Mouse (Mus musculus): ENCODE results near the gene Slc12a8. TPM values are rescaled to one million over a fixed set of nuclear protein-coding genes. Genes with fewer than 3 reads are reported as not detected.

Gene Slc12a8
- polyA plus RNA-seq, 1 experiment from 2014 or later, result 0.50 TPM

DNA sequence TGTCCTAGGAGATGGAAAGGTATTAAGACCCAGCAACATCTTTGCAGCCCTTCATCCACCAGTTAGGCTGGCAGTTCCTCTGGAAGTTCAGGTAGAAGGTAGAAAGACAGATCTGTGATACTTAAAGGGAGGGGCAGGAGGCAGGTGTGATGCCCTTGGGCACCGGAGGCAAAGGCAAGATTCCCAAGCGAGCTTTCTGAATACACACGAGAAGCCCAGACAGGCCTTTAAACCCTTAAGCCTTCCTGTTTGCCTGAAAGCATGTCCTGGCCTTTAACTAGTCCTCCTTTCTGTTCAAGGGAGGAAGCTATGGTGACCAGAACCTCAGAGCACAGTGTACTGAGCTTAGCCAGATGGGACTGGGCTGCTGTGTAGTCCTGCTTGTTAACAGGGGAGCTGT is 165.5 kb downstream of the Slc12a8 start:
- WGBS, result 51% methylated on average over 3 of the region's 3 CpGs
- Histone ChIP-seq H3K27ac (no peak overlapping the region), H3K4me3 (replicated peaks) (no peak overlapping the region), H3K4me1 (replicated peaks) (peaks cover 45% of the 10 kb centered on the region), H3K9ac (replicated peaks) (no peak overlapping the region), H3K27me3 (no peaks in the 10 kb centered on the region), H3K4me2 (replicated peaks) (no peak overlapping the region), H3K9me3 (no peaks in the 10 kb centered on the region), H3K36me3 (no peaks in the 10 kb centered on the region)
- no peak for ATAC-seq

DNA sequence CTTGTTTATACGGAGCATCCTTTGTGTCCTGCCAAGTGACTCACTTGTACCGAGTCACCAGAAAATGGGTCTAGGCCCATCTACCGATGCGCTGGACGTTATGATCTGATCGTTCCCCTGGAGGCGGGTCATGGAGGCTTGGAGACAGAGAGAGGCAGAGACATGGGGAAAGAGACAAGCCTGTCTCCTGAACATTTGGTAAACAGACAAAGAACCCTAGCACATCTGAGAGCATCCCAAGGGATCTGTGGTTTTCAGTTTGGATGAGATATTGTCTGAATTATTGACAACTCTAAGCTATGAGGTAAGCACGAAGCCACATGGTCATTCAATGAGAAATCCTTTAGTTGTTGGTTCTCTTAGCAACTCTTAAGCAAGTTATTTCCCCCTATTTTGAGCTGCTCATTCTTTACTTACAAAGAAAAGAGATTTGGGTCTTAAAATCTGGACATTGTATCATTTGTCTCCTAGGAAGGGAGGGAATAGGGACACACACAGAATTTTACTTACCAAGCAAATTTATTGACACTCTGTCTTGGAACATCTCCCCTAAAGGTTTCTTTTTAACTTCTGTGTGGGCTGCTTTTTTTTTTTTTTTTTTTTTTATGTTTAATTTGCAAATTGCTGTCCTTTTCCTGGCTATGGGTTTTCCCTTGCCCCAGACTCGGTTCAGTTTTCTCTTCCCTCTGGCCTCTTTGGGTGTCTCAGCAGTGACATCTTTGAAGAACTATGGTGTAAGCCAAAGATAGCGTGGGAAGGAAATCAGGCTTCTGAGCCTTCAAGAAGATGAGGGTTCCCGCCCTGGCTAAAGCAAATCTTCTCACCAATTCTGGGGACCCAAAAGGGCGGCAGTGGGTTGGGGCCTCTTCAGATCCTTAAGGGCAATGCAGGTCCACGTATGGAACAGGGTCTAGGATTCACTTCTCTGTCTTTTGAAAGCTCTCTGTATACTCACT is 166.4 kb downstream of the Slc12a8 start:
- Histone ChIP-seq H3K9me3 (no peaks in the 10 kb centered on the region), H3K36me3 (no peaks in the 10 kb centered on the region), H3K27me3 (no peaks in the 10 kb centered on the region), H3K9ac (replicated peaks) (peak overlapping the region; percentile 92), H3K4me3 (replicated peaks) (peak overlapping the region; percentile 84), H3K27ac (peak overlapping the region; percentile 81; the same call in 1 of the 2 replicates), H3K4me2 (replicated peaks) (peak overlapping the region; percentile 93), H3K4me1 (replicated peaks) (peaks cover 53% of the 10 kb centered on the region)
- ATAC-seq, result peak; percentile 37
- WGBS, result 61% methylated on average over 13 of the region's 13 CpGs

DNA sequence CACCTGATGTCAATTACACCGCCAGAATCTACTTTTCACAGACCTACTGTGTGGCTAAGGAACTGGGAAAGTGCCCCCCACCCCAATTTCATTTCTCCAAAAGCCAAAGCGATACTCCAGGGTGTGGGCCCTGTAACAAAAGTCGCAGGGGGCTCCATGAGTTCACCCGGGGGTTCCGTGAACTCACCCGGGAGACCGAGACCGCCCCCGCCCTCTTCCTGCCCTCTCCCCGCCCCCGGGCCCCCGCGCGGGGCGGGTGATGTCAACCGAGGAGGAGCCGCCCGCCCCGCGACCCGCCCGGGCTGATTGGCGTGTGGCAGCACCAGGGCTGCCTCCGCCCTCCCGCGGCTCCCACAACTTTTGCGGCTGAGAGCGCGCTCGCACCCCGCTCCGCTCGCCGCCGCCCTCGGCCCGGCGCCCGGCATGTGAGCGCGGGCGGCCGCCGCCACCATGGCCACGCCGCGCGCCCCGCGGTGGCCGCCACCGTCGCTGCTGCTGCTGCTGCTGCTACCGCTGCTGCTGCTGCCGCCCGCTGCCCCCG is 167.1 kb downstream of the Slc12a8 start, which contains the start of gene Heg1:
Gene Heg1, plus strand, starts transcription at position 209 of the 541 bp plus-strand sequence.
- H3K9me3 ChIP-seq, result no peaks in the 10 kb centered on the region
- peak within 1 kb of the TSS; percentile 81 for H3K27ac ChIP-seq
- H3K4me2 ChIP-seq (replicated peaks), result peak within 1 kb of the TSS; percentile 93
- under 1% methylated on average over 34 of the region's 57 CpGs for WGBS
- H3K27me3 ChIP-seq, result no peaks in the 10 kb centered on the region
- no peaks in the 10 kb centered on the region for H3K36me3 ChIP-seq
- H3K4me3 ChIP-seq (replicated peaks), result peak within 1 kb of the TSS; percentile 84
- H3K4me1 ChIP-seq (replicated peaks), result peaks cover 56% of the 10 kb centered on the region
- peak within 1 kb of the TSS; percentile 92 for H3K9ac ChIP-seq (replicated peaks)
- peak; percentile 83 for ATAC-seq

DNA sequence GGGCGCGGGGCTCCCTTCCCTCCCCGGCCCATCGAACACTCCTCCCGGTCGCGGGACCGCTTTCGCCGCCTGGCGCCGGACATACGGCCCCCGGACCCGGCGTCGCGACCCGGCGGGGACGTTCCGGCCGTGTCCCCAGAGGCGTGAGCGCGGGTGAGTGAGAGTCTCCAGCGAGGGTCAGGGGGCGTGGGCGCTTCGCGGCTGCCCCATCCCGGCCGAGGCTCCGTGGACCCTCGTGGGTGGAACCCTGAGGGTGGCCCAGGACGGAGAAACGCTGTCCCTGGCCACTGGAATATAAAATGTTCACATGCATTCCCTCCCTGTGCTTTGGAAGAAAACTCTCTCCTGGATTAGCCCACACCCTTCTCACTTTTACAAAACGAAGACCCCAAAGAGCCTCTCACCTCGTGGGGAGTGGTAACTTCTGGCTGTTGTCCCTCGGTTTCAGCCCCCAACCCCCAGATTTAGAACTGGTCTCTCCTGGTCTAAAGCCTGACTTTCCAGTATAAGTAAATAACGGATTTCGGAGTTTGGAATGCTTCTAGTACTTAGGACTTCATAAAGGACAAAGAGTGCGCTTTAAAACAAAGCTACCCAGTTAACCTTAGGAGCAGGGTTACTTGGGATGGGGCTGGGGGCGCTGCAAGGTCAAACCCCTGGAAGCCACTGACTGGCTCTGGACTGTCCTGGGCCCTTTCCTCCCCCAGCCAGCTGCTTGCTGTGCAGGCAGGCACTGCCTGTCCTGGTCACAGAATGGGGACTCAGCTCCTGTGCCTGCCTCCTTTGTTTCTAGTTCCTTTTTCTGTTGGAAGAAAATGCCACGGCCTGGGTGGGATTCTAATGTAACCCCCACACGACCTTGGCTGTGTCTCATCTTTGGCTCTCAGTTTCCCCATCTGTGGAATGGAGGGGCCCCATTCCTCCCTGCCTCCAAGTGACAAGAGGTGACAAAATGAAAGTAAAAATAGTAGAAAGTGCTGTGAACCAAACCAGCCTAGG is 167.9 kb downstream of the Slc12a8 start:
- Histone ChIP-seq H3K36me3 (no peaks in the 10 kb centered on the region), H3K27me3 (no peaks in the 10 kb centered on the region), H3K4me2 (replicated peaks) (peak overlapping the region; percentile 93), H3K9me3 (no peaks in the 10 kb centered on the region), H3K4me1 (replicated peaks) (peaks cover 64% of the 10 kb centered on the region), H3K9ac (replicated peaks) (peak overlapping the region; percentile 92), H3K4me3 (replicated peaks) (peak overlapping the region; percentile 84), H3K27ac (peak overlapping the region; percentile 81)
- under 1% methylated on average over 46 of the region's 46 CpGs for WGBS
- ATAC-seq, result peak; percentile 61

DNA sequence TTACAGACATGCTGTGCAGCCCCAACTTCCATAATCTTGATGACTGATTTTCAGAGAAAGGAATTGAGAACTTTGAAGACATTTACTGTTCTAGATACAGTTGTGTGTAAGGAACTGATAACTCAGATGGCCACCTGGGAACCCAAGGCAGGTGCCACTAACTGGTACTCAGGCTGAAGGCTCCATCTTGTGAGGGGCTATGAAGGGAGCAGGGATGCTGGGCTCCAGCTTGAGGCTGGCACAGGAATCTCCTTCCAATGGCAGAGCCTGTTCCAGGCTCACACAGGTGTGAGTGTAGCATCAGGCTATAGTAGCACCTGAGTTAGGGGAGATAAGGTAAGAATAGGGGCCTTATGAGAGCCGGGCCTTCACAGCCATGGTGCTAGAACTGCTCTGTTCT is 168.9 kb downstream of the Slc12a8 start:
- H3K9me3 ChIP-seq, result no peaks in the 10 kb centered on the region

DNA sequence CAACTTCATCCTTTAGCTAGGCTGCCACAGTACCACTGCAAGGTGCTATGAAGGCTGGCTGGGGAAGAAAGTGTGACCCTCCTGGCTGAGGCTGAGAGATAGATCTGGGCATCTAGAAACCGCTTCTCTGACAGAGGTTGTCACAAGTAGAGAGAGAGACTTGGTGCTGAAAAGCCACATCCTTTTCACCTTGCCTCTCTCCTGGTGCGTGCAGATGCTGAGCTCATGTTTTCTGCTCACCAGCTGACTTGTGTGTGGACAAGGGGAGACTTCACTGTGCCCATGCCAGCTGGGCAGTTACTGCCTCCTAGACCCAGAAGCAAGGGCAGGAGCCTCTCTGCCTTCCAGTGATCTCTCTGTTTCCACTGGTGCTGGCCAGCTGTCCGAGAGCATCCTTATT is 170.6 kb downstream of the Slc12a8 start:
- H3K27ac ChIP-seq, result peak overlapping the region; percentile 42; the same call in 1 of the 2 replicates
- peaks cover 77% of the 10 kb centered on the region for H3K4me1 ChIP-seq (replicated peaks)
- peak overlapping the region; percentile 92 for H3K9ac ChIP-seq (replicated peaks)
- peak overlapping the region; percentile 84 for H3K4me3 ChIP-seq (replicated peaks)
- H3K27me3 ChIP-seq, result no peaks in the 10 kb centered on the region
- H3K36me3 ChIP-seq, result no peaks in the 10 kb centered on the region
- 72% methylated on average over 3 of the region's 3 CpGs for WGBS
- ATAC-seq, result no peak
- H3K9me3 ChIP-seq, result no peaks in the 10 kb centered on the region
- peak overlapping the region; percentile 93 for H3K4me2 ChIP-seq (replicated peaks)

More for the DNA sequence above, 168.9 kb downstream of the Slc12a8 start:
- Histone ChIP-seq H3K36me3 (no peaks in the 10 kb centered on the region), H3K4me3 (replicated peaks) (peak overlapping the region; percentile 84), H3K9ac (replicated peaks) (peak overlapping the region; percentile 92), H3K4me2 (replicated peaks) (peak overlapping the region; percentile 93), H3K27me3 (no peaks in the 10 kb centered on the region), H3K4me1 (replicated peaks) (peaks cover 65% of the 10 kb centered on the region), H3K27ac (no peak overlapping the region)
- no peak for ATAC-seq
- 73% methylated on average over 1 of the region's 1 CpGs for WGBS

DNA sequence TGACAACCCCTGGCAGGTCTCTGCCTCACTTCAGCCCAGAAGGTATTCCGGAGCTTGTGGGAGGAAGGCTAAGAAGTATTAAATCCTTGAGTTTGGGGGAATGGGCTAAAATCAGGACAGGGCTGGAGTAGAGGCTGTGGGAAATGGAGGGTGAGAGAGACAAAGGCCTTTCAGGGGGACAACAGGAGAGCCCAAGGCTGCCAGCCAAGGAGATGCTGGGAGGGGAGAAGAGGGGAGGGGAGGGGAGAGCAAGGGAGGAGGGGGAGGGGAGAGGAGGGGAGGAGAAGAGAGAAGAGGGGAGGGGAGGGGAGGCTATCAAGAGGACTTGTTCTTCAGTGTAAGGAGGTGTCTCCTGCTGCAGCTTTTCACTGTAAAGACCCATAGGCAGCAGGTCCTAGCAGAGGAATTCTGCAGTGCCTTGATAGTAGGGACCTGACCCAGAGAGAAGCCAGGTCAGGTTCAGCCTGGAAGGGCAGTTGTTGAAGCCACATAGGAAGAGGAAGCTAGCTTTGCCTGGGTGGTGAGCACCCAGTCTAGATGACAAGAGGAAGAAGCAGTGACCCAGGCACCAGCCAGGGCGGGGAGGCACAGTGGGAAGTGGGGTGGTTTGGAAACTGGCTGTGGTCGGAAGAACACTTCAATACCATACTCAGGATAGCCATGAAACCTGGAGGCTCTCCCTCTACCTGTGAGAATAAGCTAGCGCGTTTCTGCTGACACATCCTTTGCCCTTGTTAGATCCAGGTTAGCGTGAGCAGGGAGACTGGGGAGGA is 174.0 kb downstream of the Slc12a8 start:
- Histone ChIP-seq H3K9ac (replicated peaks) (0 out of 2 replicates have a peak overlapping the region, but pooled peaks have one; percentile 32), H3K4me2 (replicated peaks) (no peak overlapping the region), H3K36me3 (no peaks in the 10 kb centered on the region), H3K4me3 (replicated peaks) (no peak overlapping the region), H3K27ac (peak overlapping the region; percentile 61), H3K4me1 (replicated peaks) (peaks cover 78% of the 10 kb centered on the region), H3K27me3 (no peaks in the 10 kb centered on the region), H3K9me3 (no peaks in the 10 kb centered on the region)
- WGBS, result 86% methylated on average over 6 of the region's 6 CpGs
- no peak for ATAC-seq

DNA sequence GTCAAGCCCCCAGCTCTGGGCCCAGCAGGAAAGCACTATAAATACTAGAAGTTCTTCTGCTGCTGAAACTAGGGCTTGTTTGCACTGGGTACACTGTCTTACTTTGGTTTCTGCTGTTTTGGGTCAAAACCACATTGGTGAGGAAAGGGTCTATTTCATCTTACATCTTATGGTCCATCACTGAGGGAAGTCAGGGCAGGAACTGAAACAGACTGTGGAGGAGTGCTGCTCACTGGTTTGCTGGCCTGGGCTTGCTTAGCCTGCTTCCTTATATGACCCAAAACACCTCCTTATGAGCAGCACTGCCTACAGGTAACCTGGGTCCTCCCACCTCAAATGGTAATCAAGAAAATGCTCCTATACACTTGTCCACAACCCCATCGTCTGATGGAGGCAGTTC is 176.4 kb downstream of the Slc12a8 start:
- no peak overlapping the region for H3K27ac ChIP-seq
- H3K9me3 ChIP-seq, result no peaks in the 10 kb centered on the region
- H3K9ac ChIP-seq (replicated peaks), result no peak overlapping the region
- no peaks in the 10 kb centered on the region for H3K36me3 ChIP-seq
- peaks cover 77% of the 10 kb centered on the region for H3K4me1 ChIP-seq (replicated peaks)
- ATAC-seq, result no peak
- H3K4me3 ChIP-seq (replicated peaks), result no peak overlapping the region
- no peaks in the 10 kb centered on the region for H3K27me3 ChIP-seq
- 73% methylated on average over 1 of the region's 1 CpGs for whole genome bisulfite sequencing
- no peak overlapping the region for H3K4me2 ChIP-seq (replicated peaks)

DNA sequence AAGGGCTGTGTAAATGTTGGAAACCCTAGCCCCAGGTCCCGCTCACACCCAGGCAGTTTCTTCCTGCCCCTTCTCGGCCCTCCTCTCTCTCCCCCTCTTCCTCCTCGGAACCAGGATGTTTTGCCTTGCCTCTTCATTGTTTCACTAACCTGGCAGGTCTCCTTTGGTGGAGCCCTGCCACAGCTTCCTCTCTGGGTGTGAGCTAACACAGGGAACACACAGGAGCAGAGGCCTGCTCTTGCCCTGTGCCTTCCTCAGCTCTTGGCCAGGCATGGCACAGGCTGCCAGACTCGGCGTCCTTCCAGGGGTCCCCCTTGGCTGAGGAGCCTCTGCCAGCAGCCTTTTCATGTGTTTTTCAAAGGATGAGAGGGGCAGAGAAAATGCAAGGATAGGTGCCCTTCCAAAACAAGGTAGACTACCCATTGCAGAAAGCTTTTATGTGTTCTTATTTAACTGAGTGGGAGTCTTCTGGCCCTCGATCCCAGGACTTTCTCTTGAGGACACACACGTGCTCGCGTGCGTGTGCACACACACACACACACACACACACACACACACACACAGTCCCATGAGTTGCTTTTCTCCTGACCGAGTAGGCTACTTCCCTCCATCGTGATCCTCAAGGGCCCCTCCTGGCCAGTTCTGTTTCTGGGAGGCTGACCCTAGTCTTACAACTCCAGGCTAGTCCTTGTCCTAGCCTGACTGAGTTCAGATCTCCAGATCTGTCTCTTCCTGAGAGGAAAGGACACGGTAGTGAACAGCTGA is 179.9 kb downstream of the Slc12a8 start:
- no peaks in the 10 kb centered on the region for H3K27me3 ChIP-seq
- H3K9ac ChIP-seq (replicated peaks), result peak overlapping the region; percentile 29; the same call in 1 of the 2 replicates
- H3K4me2 ChIP-seq (replicated peaks), result no peak overlapping the region
- no peaks in the 10 kb centered on the region for H3K9me3 ChIP-seq
- no peak overlapping the region for H3K4me3 ChIP-seq (replicated peaks)
- peaks cover 67% of the 10 kb centered on the region for H3K4me1 ChIP-seq (replicated peaks)
- H3K36me3 ChIP-seq, result no peaks in the 10 kb centered on the region
- peak overlapping the region; percentile 68 for H3K27ac ChIP-seq
- 72% methylated on average over 13 of the region's 13 CpGs for WGBS
- ATAC-seq, result no peak

DNA sequence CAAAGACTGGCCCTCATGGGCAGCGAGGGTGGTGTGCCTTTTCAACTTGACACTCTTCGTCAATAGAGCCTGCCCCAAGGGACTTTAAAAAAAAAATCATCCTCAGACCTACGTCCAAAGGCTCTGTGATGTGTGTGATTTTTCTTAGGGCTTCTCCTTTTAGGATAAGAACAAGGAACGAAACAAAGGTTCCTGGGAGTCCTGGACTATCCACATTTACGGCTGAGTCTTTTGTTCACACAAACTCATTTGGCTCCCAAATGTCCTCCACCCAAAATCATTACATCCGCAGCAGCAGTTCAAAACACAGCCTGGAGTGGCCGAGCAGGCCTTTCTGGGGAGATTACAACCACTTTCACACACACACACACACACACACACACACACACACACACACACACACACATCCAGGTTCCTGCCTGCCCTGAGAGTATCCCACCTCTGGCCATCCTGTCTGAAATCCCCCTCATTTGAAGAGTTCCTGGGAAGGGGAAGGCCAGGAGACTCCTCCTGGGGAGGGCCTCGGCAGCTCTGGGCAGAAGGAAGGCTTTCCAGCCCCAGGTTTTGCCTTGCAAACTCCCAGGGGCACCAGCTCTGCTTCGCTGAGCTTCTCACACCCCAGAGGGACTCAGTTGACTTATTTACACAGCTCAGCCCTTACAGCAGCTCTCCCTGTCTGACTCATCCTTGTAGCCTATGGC is 180.6 kb downstream of the Slc12a8 start:
- no peaks in the 10 kb centered on the region for H3K27me3 ChIP-seq
- no peak for ATAC-seq
- no peaks in the 10 kb centered on the region for H3K36me3 ChIP-seq
- H3K27ac ChIP-seq, result peak overlapping the region; percentile 68
- no peaks in the 10 kb centered on the region for H3K9me3 ChIP-seq
- no peak overlapping the region for H3K4me2 ChIP-seq (replicated peaks)
- peak overlapping the region; percentile 25; the same call in 1 of the 2 replicates for H3K9ac ChIP-seq (replicated peaks)
- H3K4me3 ChIP-seq (replicated peaks), result no peak overlapping the region
- WGBS, result 27% methylated on average over 9 of the region's 9 CpGs
- peaks cover 59% of the 10 kb centered on the region for H3K4me1 ChIP-seq (replicated peaks)

Data from midbrain, embryonic 13.5 days (tissue).